Mouse (Mus musculus) bone marrow macrophage, adult 2 months (primary cell): ENCODE results near the gene Vps37b. TPM values are rescaled to one million over a fixed set of nuclear protein-coding genes. Genes with fewer than 3 reads are reported as not detected.

ENCODE experiments used
- H3K27ac ChIP-seq: 2 replicates; pipeline ENCODE4 v1.5.1; 2012; ENCODE audit warnings: low read depth, low read length; ENCODE audit not compliant: insufficient read depth
- H3K4me1 ChIP-seq: 2 replicates; pipeline ENCODE4 v1.6.1; 2012; ENCODE audit warnings: low read length; ENCODE audit not compliant: control insufficient read depth, insufficient read depth
- H3K4me3 ChIP-seq: 2 replicates; pipeline ENCODE4 v1.5.1; 2012; ENCODE audit warnings: mild to moderate bottlenecking, low read length, moderate library complexity; ENCODE audit not compliant: insufficient read depth
- CTCF ChIP-seq: IDR thresholded peaks from 2 replicates; pipeline ENCODE4 v1.5.1; 2012; ENCODE audit warnings: low read depth, mild to moderate bottlenecking, low read length, moderate library complexity
- POLR2A ChIP-seq: IDR thresholded peaks from 2 replicates; pipeline ENCODE4 v1.6.1; 2012; ENCODE audit warnings: mild to moderate bottlenecking, low read depth, low read length, borderline replicate concordance
- polyA plus RNA-seq: library from polyadenylated mRNA; stranded (reverse); fragments of >200 nt; gene quantifications from 2 replicates; pipeline ENCODE4 v1.2.4, GENCODE M21; 2012; ENCODE audit not compliant: missing spikeins, insufficient read depth, insufficient read length

Vps37b gene
- polyA plus RNA-seq, 1 experiment, result 16.8 TPM

DNA sequence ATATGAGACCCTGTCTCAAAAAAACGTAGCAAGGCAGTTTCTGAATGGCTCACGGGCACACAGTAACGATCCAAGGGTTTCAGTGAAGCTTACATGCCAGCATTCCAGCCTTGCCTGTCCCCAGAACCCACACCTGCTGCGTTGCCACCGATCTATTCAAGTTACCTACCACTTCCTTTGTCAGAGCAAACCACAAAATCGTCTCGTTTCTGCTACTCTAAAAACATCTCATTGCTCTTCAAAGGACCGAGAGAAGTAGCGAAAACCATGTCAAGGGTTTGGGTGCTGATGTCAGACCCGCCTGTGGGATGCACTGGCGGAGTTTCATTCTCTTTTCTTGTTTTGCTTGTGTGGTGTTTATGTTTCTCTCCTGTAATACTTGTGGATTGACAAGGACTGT lies 2.4 kb upstream of the Vps37b start:
- no peak for TF ChIP-seq POLR2A
- no peak for TF ChIP-seq CTCF
- Histone ChIP-seq H3K4me3 (no peak overlapping the region), H3K4me1 (peaks cover 21% of the 10 kb centered on the region), H3K27ac (no peak overlapping the region)

- Histone ChIP-seq H3K4me1 (peaks cover 29% of the 10 kb centered on the region), H3K27ac (peak overlapping the region; percentile 24), H3K4me3 (peak overlapping the region; percentile 77)
- TF ChIP-seq POLR2A, result no peak
- TF ChIP-seq CTCF, result no peak
Measured at GRCm38 (mm10) chr5:124031068-124031955, 758 bp downstream of the Vps37b start.

- peaks cover 37% of the 10 kb centered on the region for H3K4me1 ChIP-seq
- H3K27ac ChIP-seq, result no peak overlapping the region
- no peak for TF ChIP-seq POLR2A
- no peak for TF ChIP-seq CTCF
Measured at GRCm38 (mm10) chr5:124030386-124031067, 1.5 kb downstream of the Vps37b start.

DNA sequence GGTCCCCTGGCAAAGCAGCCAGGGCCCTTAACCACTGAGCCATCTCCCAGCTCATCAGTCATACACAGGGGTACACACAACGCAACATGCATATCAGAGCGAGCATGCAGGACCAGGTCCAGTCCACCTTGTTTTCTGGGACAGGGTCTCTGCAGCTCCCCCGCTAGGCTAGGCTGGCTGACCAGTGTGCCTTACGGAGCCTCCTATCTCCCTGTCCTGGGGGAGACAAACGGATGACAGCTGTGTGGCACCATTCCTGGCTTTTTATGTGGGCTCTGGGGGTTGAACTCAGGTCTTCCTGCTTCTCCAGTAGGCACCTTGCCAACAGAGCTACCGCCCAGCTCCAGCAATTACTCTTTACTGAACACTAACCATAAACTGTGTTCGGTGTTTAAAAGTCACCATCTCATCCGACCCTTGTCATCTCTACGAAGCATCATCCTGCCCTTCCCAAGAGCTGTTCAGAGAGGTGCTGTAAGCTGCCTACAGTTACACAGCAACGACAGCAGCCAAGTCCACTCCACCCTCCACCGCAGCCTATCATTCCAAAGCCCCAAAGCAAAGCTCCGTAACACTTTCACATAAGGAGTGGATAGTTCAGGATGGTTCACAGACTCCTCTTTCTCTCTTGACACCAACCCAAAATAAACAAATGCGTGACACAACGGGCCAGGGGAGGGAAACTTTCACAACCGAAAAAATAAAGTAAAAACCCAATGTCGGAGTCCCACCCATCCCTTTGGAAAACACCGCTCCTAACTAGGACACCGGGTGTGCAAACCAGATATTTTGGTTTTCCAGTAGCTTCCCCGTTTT lies 2.6 kb downstream of the Vps37b start:
- TF ChIP-seq POLR2A (no peak), CTCF (no peak)
- Histone ChIP-seq H3K4me3 (no peak overlapping the region), H3K27ac (no peak overlapping the region), H3K4me1 (peaks cover 46% of the 10 kb centered on the region)

More at GRCm38 (mm10) chr5:124030386-124031067, 1.5 kb downstream of the Vps37b start:
- peak overlapping the region; percentile 77; the same call in 1 of the 2 replicates for H3K4me3 ChIP-seq

GRCm38 (mm10) chr5:124028680-124029079 lies 3.4 kb downstream of the Vps37b start:
- Histone ChIP-seq H3K27ac (no peak overlapping the region), H3K4me3 (no peak overlapping the region), H3K4me1 (peaks cover 53% of the 10 kb centered on the region)
- TF ChIP-seq CTCF (no peak), POLR2A (no peak)

- H3K4me1 ChIP-seq, result peaks cover 57% of the 10 kb centered on the region
- TF ChIP-seq POLR2A, result no peak
- TF ChIP-seq CTCF, result no peak
- H3K27ac ChIP-seq, result no peak overlapping the region
- no peak overlapping the region for H3K4me3 ChIP-seq
Measured at GRCm38 (mm10) chr5:124027702-124028470, 4.2 kb downstream of the Vps37b start.

- Histone ChIP-seq H3K4me3 (no peak overlapping the region), H3K27ac (no peak overlapping the region), H3K4me1 (peaks cover 68% of the 10 kb centered on the region)
- TF ChIP-seq CTCF (no peak), POLR2A (no peak; the same call in 1 of the 2 replicates)
Measured at GRCm38 (mm10) chr5:124026568-124026967, 5.5 kb downstream of the Vps37b start.

DNA sequence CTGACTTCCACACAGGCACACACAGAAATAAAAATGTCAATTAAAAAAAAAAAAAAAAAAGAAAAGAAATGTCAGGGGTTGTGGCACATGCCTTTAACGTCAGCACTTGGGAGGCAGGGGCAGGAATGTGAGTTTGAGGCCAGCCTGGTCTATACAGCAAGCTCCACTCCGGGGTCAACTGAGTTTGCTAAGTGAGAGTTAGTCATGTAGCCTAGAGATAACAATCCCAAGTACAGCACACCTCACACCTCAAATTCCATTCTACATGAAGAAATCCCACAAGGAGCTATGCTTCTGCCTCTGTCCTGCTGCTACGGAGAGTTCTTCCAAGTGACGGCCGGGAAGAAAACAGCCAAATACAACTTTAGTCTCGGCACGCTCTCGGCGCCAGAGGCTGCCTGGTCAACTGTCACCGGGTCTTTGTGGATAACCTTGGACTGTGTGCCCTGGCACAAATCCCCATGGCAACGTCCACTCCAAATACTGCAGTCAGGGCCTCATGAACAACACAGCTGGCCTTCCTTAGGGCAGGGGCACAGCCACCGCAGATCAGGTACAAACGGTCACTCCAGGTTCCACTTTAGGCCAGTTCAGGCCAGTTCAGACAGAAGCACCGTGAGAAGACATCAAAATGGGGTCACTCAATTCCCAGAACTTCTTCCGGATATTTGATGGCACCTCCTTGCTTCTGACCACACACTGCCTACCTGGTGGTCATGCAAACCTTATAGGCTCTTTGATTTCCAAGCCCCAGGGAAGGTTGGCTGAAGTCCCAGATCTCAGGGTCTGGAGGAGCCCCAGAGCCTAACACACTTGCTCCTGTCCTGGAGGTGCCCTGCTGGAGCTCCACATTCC lies 6.3 kb downstream of the Vps37b start:
- H3K4me3 ChIP-seq, result no peak overlapping the region
- no peak for TF ChIP-seq POLR2A
- TF ChIP-seq CTCF, result no peak
- H3K4me1 ChIP-seq, result peaks cover 75% of the 10 kb centered on the region
- peak overlapping the region; percentile 75 for H3K27ac ChIP-seq
